Mouse (Mus musculus): Measurements from ENCODE around the gene Slc4a4.

DNA sequence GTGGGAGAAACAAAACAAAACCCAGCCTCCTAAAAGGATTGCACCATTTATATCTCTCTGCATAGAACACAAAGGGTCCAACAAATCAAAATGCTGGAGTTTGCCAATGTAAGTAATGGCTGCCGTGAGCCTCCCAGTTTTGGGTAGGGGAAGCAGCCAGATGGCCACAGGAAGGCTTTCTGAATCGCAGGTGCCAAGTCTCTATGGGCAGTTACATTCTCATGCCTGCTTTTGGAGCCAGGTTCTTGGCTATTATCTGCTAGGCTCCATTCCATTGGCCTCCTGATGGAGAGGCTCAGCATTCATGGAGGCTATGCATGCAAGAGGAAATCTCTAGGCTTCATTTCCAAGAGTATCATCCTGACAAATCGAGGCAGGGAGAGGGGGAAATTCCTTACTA is 169.0 kb downstream of the Slc4a4 start:
- TF ChIP-seq EP300 (IDR thresholded peaks at IDR 0.05; ENCODE audit: low read depth) (no peak), CTCF (IDR thresholded peaks at IDR 0.05; ENCODE audit: low read depth) (no peak)
